Mouse (Mus musculus): ENCODE data around the gene Efhd2. TPM values are rescaled to one million over a fixed set of nuclear protein-coding genes. Genes with fewer than 3 reads are reported as not detected.
A peak's percentile ranks its signal among the peaks of the same experiment; 100 is the strongest.

The Efhd2 gene
- total RNA-seq, 2 experiments from 2014 or later, result 13.8 to 17.6 TPM

- no peak for DNase-seq
- intact Hi-C loops (cut with DNase I; ENCODE audit: low total_unique reads), result no loop called here
Observed at GRCm38 (mm10) chr4:141862867-141863266, 11.9 kb downstream of the Efhd2 start.

DNA sequence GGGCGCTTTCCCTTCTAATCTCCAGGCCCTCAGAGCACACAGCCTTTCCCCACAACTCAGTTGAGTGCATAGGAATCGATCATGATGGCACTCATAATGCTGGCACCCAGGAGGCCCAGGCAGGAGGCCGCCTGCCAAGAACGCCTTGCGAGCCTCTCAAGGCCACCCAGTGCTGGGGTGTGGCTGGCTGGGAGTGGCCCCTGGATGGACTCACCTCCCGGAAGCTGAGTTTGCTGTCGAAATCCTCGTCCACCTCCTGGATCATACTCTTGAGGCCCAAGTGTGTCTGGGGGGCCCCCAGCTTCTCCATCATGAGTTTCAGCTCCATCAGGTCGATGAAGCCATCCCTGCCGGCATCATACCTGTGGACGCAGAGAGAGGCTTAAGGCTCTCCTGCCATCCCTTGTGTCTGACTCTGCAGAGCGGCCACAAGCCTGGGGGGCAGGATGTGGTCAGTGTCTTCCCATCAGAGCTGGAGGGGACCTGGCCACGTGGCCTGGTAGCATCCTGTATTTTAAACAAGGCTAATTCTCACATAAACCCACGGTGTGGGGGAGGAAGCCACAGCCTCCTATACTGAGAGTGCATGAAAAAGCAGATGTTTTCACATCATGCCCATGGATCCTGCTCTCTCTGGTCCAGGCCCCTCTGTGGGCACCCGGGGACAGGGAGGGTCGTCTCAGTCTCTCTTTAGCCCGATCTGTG, 13.0 kb downstream of the Efhd2 start:
- intact Hi-C loops (cut with DNase I; ENCODE audit: low total_unique reads), result no loop called here
- DNase-seq, result no peak

- intact Hi-C loops (cut with DNase I; ENCODE audit: low total_unique reads), result no loop called here
- DNase-seq, result no peak
Observed at GRCm38 (mm10) chr4:141860246-141860841, 14.4 kb downstream of the Efhd2 start.

- DNase-seq, result no peak
- intact Hi-C loops (cut with DNase I; ENCODE audit: low total_unique reads), result no loop called here
Observed at GRCm38 (mm10) chr4:141859351-141859750, 15.4 kb downstream of the Efhd2 start.

DNA sequence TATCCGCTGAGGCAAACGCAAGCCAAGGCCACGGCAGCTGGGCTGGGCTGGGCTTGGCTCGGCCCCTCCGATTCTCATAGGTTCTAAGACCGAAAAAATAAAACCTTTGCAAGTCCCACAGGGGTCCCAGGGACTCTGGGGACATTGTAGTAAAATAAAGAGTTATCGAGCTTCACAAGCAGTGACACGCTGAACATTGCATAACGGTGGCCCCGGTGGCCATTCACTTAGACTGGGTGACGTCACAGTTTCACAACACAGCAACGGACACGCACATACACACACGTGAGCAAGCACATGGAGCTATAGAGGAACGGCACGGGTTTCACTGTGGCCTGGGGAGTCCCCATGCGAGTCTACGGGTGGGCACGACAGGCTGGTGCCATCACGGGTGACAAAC, 16.2 kb downstream of the Efhd2 start:
- intact Hi-C loops (cut with DNase I; ENCODE audit: low total_unique reads), result no loop called here
- DNase-seq, result peak; percentile 42

- DNase-seq, result peak; percentile 76
- intact Hi-C loops (cut with DNase I; ENCODE audit: low total_unique reads), result loop anchor here (1.0 kb wide), 1 partner anchor 100 kb away; no protein-coding TSS in a partner anchor
Observed at GRCm38 (mm10) chr4:141857422-141857930, 17.2 kb downstream of the Efhd2 start.

DNA sequence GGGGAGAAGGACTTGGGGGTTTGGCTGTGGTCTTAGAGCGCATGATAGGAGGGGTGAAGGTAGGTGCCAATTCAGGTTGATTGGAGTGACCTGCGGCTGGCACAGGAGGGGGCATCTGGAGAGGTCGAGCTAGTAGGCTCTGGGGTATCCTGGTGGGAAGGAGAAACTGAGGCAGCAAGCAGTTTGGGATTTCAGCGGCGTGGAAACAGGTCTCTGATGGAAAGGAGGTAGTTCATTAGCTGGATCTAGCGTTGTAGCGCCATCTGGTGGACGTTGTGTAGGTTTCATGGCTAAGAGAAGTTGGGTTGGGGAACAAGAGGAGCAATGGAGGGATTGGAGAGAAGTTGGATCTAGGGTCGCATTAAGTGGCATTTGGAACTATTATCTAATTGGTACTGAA, 21.3 kb downstream of the Efhd2 start:
- intact Hi-C loops (cut with DNase I; ENCODE audit: low total_unique reads), result loop anchor here (5.0 kb wide), 1 partner anchor 41 kb away; no protein-coding TSS in a partner anchor
- DNase-seq, result peak; percentile 50

DNA sequence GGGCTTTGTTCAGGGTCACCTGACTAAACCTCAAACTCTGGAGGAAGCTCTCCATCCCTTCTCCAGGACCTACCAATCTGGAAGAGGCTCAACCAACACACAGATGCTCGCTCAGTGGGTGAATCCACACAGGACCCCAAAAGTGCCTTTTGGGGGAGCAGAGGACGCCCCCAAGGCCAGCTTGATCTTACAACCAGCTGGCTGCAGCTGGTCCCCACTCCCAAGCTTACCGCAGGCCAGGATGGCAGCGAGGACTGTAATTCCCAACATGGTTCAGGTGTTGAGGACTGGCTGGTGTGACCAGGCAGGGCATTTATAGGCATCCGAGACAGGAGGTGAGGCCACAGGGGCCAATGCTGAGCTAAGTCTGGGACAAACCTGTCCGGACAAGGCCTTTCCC, 28.7 kb downstream of the Efhd2 start, which contains the start of gene Ctrc:
Gene Ctrc, minus strand, starts transcription at position 361 of the 400 bp plus-strand sequence.
- intact Hi-C loops (cut with DNase I; ENCODE audit: low total_unique reads), result loop anchor here (10.0 kb wide), 1 partner anchor 231 kb away; the partner anchor contains the start of gene Tmem82

DNA sequence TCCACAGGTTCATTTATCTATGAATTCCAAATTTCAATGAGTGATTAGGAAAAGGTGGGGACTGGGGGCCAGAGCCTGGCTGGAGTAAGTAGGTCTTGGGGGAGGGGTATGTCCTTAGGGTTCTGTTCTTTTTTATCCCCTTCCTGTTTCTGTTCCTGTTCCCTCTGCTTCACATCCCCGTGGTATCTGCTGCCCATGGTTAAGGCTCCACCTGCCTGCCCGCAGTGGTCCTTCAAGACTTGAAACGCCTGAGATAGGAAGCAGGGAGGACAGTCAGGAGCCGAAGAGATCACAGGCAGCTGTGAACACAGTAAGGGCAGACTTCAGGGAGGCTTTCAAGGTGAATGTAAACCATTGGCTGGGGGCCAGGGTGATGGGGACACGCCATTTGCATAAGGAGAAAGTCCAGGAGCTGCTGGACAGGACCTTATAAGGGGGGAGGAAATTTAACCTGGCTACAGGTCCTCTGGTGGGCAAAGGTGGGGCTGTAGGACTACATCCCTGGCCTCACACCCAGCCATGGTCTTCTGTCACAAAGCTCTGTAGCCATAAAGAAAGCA, 40.1 kb downstream of the Efhd2 start:
- no peak for DNase-seq
- intact Hi-C loops (cut with DNase I; ENCODE audit: low total_unique reads), result no loop called here

More for the DNA sequence above, 28.7 kb downstream of the Efhd2 start, which contains the start of gene Ctrc:
- no peak for DNase-seq

DNA sequence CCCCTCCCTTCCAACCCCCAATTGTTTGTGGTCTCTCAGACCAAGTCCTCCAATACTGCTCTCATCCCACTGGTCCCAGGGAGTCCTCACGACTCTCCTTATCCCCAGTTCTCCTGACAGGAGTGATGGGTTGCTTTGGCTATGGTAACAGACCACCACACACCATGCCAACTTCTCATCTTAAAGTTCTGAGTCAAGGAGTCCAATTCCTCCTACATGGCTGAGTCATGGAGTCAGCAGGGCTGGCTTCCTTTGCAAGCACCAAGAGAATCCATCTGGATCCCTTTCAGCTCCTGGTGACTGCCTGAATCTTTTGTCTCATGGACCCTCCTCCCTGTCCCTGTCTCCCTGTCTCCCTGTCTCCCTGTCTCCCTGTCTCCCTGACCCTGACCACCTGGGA, 40.8 kb downstream of the Efhd2 start:
- intact Hi-C loops (cut with DNase I; ENCODE audit: low total_unique reads), result no loop called here
- no peak for DNase-seq

DNA sequence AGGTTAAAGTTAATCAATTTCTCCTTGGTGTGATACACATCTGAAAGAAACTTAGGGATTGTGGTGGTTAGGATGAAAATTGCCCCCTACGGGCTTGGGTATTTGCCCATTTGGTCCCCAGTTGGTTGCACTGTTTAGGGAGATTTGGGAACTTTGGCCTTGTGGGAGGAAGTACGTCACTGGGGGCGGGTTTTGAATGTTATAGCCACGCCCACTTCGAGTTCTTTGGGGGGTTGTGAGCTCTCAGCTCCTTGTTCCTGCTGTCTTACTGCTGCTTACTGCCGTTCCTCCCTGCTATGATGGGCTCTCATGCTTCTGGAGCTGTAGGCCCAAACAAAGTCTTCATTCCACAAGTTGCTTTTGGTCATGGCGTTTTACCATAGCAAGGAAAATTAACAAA, 43.4 kb downstream of the Efhd2 start:
- intact Hi-C loops (cut with DNase I; ENCODE audit: low total_unique reads), result no loop called here

DNA sequence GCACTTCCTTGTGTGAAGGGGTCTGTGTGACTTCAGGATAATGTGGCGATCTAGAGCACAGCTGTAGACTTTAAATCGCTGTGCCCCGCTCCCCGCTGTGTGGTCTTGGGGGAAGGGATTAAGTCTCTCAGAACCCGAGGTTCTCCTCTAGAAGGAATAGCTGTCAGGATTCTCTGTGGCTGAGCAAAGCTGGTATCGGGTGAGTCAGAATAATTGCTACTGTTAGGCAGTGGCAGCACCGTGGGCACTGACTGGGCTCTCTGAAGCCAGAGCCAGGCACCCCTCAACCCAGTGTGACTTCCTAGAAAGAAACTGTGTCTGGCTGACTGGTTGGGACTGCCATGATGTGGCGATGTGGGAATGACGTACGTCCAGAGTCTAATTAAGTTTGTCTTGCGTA, 44.3 kb downstream of the Efhd2 start:
- no peak for DNase-seq
- intact Hi-C loops (cut with DNase I; ENCODE audit: low total_unique reads), result no loop called here

More for the DNA sequence above, 43.4 kb downstream of the Efhd2 start:
- no peak for DNase-seq

DNA sequence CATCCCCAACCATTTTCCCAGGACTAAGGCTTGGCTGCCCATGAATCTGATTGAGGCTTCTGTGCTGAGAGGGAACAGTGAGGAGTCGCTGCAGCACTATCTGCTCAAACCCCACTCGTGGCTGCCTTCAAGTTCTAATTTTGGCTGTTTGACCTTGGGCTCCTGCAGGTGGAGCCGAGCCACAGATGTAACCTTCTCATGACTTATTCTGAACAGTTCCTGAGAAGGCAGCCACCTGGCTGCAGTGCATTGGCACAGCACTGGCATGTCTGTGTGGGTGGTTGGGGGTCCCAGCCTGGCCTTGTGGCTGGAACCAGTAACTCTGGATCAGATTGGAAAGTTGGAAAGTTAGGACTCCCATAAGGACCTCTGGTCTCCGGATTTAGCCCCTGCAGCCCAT, 46.5 kb downstream of the Efhd2 start:
- intact Hi-C loops (cut with DNase I; ENCODE audit: low total_unique reads), result no loop called here
- no peak for DNase-seq

GRCm38 (mm10) chr4:141827401-141827800, 47.3 kb downstream of the Efhd2 start:
- DNase-seq, result no peak
- intact Hi-C loops (cut with DNase I; ENCODE audit: low total_unique reads), result no loop called here

DNA sequence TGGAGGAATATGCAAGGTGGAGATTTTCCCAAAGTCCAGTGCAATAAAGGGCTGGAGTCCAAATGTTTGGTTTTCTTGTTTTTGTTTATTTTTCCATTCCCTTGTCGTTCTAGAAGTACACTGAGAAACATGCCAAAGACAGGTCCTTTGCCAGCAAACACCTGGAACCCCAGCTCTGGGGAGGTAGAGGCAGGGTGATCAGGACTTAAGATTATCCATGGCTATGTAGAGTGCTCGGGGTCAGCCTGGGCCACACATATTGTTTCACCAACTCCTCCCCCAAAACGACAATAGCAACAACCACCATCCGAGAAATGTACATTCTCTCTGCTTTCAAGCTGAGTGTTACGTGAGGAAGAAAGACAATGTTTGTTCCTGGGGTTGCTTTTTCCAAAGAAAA, 48.7 kb downstream of the Efhd2 start, which contains the start of gene Cela2a:
Gene Cela2a, minus strand, starts transcription at position 101 of the 400 bp plus-strand sequence.
- intact Hi-C loops (cut with DNase I; ENCODE audit: low total_unique reads), result no loop called here
- no peak for DNase-seq

DNA sequence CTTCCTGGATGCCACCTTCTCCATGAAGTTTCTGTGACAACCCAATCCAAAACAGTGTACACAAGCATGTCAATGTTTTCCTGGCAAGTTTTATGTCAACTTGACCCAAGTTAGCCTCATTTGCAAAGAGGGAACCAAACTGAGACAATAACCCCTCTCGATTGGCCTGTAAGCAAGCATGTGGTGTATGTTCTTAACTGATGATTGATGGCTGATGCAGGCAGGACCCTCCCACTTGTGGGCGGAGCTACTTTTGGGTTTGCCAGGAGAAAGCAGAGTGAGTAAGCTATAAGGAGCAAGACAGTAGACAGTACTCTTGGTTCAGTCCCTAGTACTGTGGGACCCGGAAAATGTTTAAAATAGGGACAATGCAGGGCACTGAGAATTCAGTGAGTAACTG, 51.7 kb downstream of the Efhd2 start:
- DNase-seq, result no peak
- intact Hi-C loops (cut with DNase I; ENCODE audit: low total_unique reads), result no loop called here

GRCm38 (mm10) chr4:141822089-141822488, 52.6 kb downstream of the Efhd2 start:
- intact Hi-C loops (cut with DNase I; ENCODE audit: low total_unique reads), result no loop called here
- peak; percentile 22 for DNase-seq

DNA sequence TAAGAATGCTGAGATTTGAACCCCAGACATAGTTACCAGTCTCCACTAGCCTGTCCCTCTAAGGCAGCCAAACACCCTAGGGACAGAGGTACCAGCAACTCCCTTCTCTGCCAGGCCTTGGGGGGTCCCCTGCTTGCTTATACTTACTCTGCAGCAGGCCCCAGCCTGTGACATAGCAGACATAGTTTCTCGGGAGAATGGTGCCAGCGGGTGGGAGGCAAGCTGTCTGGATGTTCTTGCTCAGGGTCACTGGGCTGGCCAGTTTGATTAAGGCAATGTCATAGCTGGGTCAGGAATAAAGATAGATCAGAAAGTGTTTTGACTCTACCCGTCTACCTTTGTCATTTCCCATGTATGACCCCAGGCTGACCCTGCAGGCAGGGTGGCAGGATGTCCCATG, 53.5 kb downstream of the Efhd2 start:
- no peak for DNase-seq
- intact Hi-C loops (cut with DNase I; ENCODE audit: low total_unique reads), result no loop called here

- intact Hi-C loops (cut with DNase I; ENCODE audit: low total_unique reads), result no loop called here
- no peak for DNase-seq
Observed at GRCm38 (mm10) chr4:141819316-141819715, 55.4 kb downstream of the Efhd2 start.

- no peak for DNase-seq
- intact Hi-C loops (cut with DNase I; ENCODE audit: low total_unique reads), result no loop called here
Observed at GRCm38 (mm10) chr4:141818861-141819260, 55.9 kb downstream of the Efhd2 start.

Data from gastrocnemius, postnatal 14 days (tissue).